Mouse (Mus musculus) liver, embryonic 14.5 days (tissue): ENCODE data around the gene Mrps6. TPM values are rescaled to one million over a fixed set of nuclear protein-coding genes. Genes with fewer than 3 reads are reported as not detected.
A peak's percentile ranks its signal among the peaks of the same experiment; 100 is the strongest.

Experiments used
- ATAC-seq: fragments of 200-750 bp; cut with Nextera tagmentation; 2 replicates; pipeline ENCODE4 v1.8.0; 2017; ENCODE audit warnings: moderate number of reproducible peaks, mild to moderate bottlenecking, moderate library complexity; ENCODE audit not compliant: insufficient read depth
- DNase-seq, 3 experiments: peaks; one replicate each; pipeline ENCODE4 v3.0.0-alpha.2; 2012 to 2013; ENCODE audit warnings: low read depth in 3 of 3, low spot score in 3 of 3
- H3K27ac ChIP-seq: fragments of 300-500 bp; sonication (generic); 2 replicates; pipeline ENCODE4 v1.5.1; 2014; ENCODE audit warnings: moderate library complexity, mild to moderate bottlenecking, control low read depth, inconsistent platforms
- H3K27me3 ChIP-seq: fragments of 300-500 bp; sonication (generic); 2 replicates; pipeline ENCODE4 v1.6.1; 2014; ENCODE audit warnings: mild to moderate bottlenecking, low read length, moderate library complexity; ENCODE audit not compliant: control insufficient read depth, insufficient read depth
- H3K36me3 ChIP-seq: fragments of 300-500 bp; sonication (generic); replicated peaks from 2 replicates; pipeline ENCODE4 v1.6.1; 2014; ENCODE audit warnings: low read depth; ENCODE audit not compliant: control insufficient read depth, insufficient read depth
- H3K4me1 ChIP-seq, 2 experiments: fragments of 200-500 bp in 1 of 2; fragments of 300-500 bp in 1 of 2; sonication (generic) in 1 of 2; replicated peaks; 2 replicates each; pipeline ENCODE4 v1.6.1; 2012 to 2014; ENCODE audit warnings: antibody characterized with exemption in 1 of 2, inconsistent platforms in 1 of 2, low read length in 1 of 2; ENCODE audit not compliant: control insufficient read depth in 2 of 2, insufficient read depth in 2 of 2
- H3K4me2 ChIP-seq: fragments of 300-500 bp; sonication (generic); 2 replicates; pipeline ENCODE4 v1.6.1; 2014; ENCODE audit warnings: low read depth, mild to moderate bottlenecking, control low read depth, moderate library complexity
- H3K4me3 ChIP-seq, 2 experiments: fragments of 200-500 bp in 1 of 2; fragments of 300-500 bp in 1 of 2; sonication (generic) in 1 of 2; 2 replicates each; pipeline ENCODE4 v1.5.1; 2012 to 2014; ENCODE audit warnings: low read depth in 2 of 2, low read length in 2 of 2, mild to moderate bottlenecking in 2 of 2, control low read depth in 1 of 2, inconsistent platforms in 1 of 2, moderate library complexity in 1 of 2; ENCODE audit not compliant: insufficient read depth in 1 of 2
- H3K9ac ChIP-seq: fragments of 300-500 bp; sonication (generic); replicated peaks from 2 replicates; pipeline ENCODE4 v1.6.1; 2014; ENCODE audit warnings: mild to moderate bottlenecking, control low read depth, moderate library complexity
- H3K9me3 ChIP-seq: fragments of 300-500 bp; sonication (generic); 2 replicates; pipeline ENCODE4 v1.6.1; 2016; ENCODE audit warnings: low read length, mixed read lengths; ENCODE audit not compliant: control insufficient read depth
- CTCF ChIP-seq: IDR thresholded peaks from 2 replicates; pipeline ENCODE4 v1.5.1; 2016; ENCODE audit warnings: antibody characterized with exemption, low read depth, control low read depth
- EP300 ChIP-seq: IDR thresholded peaks from 2 replicates; pipeline ENCODE4 v1.6.1; 2016; ENCODE audit warnings: antibody characterized with exemption, low read depth
- WGBS: fragments of 180-500 bp; shearing (Covaris S2); extraction: QIAGEN DNeasy Blood & Tissue Kit; methylation state at CpG from one replicate; pipeline ENCODE4 v1.1.7; 2014; ENCODE audit not compliant: insufficient replicate concordance; 5-methylcytosine and 5-hydroxymethylcytosine counted together
- polyA plus RNA-seq, 2 experiments: library from polyadenylated mRNA; depleted of rRNA in 1 of 2; stranded (reverse) in 1 of 2; unstranded in 1 of 2; fragments of >200 nt; fragmentation: Nextera tagmentation in 1 of 2; extraction: Ambion mirVana in 1 of 2; gene quantifications; 2 replicates each; pipeline versions ENCODE4 v1.2.1 to v1.2.3; 2012 to 2014

Mrps6 gene
- polyA plus RNA-seq, 2 experiments: 15.2 to 30.2 TPM

DNA sequence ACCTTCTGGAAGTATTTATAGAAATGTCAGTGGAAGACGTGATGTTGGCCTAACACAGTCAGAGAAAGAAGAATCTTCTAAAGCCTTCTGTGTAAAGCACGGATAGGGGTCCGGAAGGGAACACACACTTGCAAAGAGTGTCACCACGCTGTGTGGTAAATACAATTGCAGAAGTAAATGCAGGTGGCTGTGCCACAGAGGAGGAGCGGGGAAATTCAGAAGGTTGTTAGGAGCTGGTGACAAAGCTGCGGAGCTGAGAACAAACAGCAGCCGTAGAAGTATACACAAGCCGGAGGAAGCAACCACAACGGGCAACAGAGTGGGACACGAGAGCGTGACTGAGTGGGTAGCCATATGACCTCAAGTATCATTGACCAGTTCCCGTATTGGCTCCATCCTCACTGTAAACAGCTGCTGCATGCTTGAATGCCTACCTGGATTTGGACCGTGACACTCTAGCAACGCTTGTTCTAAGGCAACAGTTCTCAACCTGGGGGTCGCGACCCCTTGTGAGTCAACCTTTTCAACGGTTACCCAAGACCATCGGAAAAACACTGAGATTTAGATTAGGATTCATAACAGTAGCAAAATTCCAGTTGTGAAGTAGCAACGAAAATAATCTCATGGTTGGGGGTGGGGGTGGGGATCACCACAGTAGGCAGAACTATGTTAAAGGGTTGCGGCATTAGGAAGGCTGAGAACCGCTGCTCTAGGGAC lies 20.0 kb upstream of the Mrps6 start:
- Histone ChIP-seq H3K4me2 (no peak overlapping the region), H3K27me3 (no peaks in the 10 kb centered on the region), H3K36me3 (no peaks in the 10 kb centered on the region), H3K9ac (no peak overlapping the region), H3K9me3 (no peaks in the 10 kb centered on the region), H3K4me3 (no peak overlapping the region), H3K27ac (no peak overlapping the region), H3K4me1 (no peaks in the 10 kb centered on the region)
- ATAC-seq (no peak), DNase-seq (no peak)
- no peak for TF ChIP-seq CTCF
- WGBS: 65% methylated on average over 21 of the region's 21 CpGs

- WGBS: 81% methylated on average over 7 of the region's 7 CpGs
- Histone ChIP-seq H3K27ac (no peak overlapping the region), H3K4me1 (no peaks in the 10 kb centered on the region), H3K9me3 (no peaks in the 10 kb centered on the region), H3K36me3 (no peaks in the 10 kb centered on the region), H3K4me2 (no peak overlapping the region), H3K4me3 (no peak overlapping the region), H3K9ac (no peak overlapping the region), H3K27me3 (no peaks in the 10 kb centered on the region)
- DNase-seq (no peak), ATAC-seq (0 out of 2 replicates have a peak, but pooled peaks have one; percentile 45)
- TF ChIP-seq EP300 (no peak), CTCF (no peak)
Measured at GRCm38 (mm10) chr16:92039421-92039820, 18.6 kb upstream of the Mrps6 start.

- no peak overlapping the region for H3K4me3 ChIP-seq
- no peaks in the 10 kb centered on the region for H3K27me3 ChIP-seq
- WGBS: 81% methylated on average over 11 of the region's 11 CpGs
- no peaks in the 10 kb centered on the region for H3K9me3 ChIP-seq
- TF ChIP-seq CTCF (no peak), EP300 (no peak)
- no peak overlapping the region for H3K9ac ChIP-seq
- H3K36me3 ChIP-seq: no peaks in the 10 kb centered on the region
- no peak overlapping the region for H3K4me2 ChIP-seq
- no peaks in the 10 kb centered on the region for H3K4me1 ChIP-seq
- H3K27ac ChIP-seq: no peak overlapping the region
- DNase-seq (no peak), ATAC-seq (no peak)
Measured at GRCm38 (mm10) chr16:92039966-92040365, 18.1 kb upstream of the Mrps6 start.

DNA sequence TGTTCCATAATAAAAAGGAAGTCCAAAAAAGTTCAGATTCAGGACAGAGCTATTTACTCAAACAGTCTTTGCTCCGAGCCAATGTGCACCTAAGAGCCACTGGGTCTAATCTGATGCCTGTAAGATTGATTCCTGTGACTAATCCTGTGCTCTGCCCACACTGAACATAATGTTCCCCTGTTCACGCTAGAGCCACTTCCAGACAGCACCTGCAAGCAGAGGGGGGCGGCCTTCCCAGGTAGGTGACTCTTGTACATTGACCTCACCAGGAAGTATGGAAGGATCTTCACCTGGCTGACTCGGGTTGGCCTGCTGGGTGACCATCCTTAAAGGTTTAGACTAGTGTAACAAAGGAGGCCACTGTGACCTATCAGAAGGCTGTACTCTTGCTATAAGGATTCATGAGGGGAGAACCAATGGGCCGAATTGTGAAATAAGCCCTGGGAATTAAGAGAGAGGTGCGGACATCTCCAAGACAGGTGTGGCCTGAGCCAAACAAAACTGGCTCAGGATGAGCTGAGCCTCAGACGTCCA lies 6.2 kb upstream of the Mrps6 start:
- H3K27me3 ChIP-seq: no peaks in the 10 kb centered on the region
- no peak for TF ChIP-seq EP300
- no peak for TF ChIP-seq CTCF
- no peak overlapping the region for H3K9ac ChIP-seq
- no peak overlapping the region for H3K27ac ChIP-seq
- 56% methylated on average over 7 of the region's 7 CpGs for WGBS
- H3K4me1 ChIP-seq: no peaks in the 10 kb centered on the region
- no peak overlapping the region for H3K4me3 ChIP-seq
- DNase-seq (no peak), ATAC-seq (no peak)
- no peak overlapping the region for H3K4me2 ChIP-seq
- H3K36me3 ChIP-seq: no peaks in the 10 kb centered on the region
- H3K9me3 ChIP-seq: no peaks in the 10 kb centered on the region; the same call in 1 of the 2 replicates

GRCm38 (mm10) chr16:92052569-92052968 lies 5.5 kb upstream of the Mrps6 start:
- ATAC-seq: no peak
- WGBS: 67% methylated on average over 10 of the region's 10 CpGs
- no peak overlapping the region for H3K4me2 ChIP-seq

More at GRCm38 (mm10) chr16:92052569-92052968, 5.5 kb upstream of the Mrps6 start:
- Histone ChIP-seq H3K36me3 (no peaks in the 10 kb centered on the region), H3K9ac (no peak overlapping the region), H3K9me3 (no peaks in the 10 kb centered on the region; the same call in 1 of the 2 replicates), H3K4me1 (peaks cover 2 to 3% of the 10 kb centered on the region in 2 experiments; a peak in 1 of 4 replicates), H3K27me3 (no peaks in the 10 kb centered on the region), H3K27ac (no peak overlapping the region), H3K4me3 (no peak overlapping the region)
- DNase-seq: no peak
- TF ChIP-seq EP300 (no peak), CTCF (no peak)
